In genomic region chr4:95871216-95871881, GRCm38 (mm10) we compare ENCODE assay signal across 9 mouse cellular contexts.
DNase-seq lines count a peak whose midpoint lies in the region; ATAC-seq lines count a peak whose summit lies in the region.
"Had no signal": no experiment of that assay in that cellular context is flagged by ENCODE, and none has a peak within 500 bp of the region (broad histone marks: within the 10 kb centered on the region; RNA-seq: fewer than 3 reads in every experiment).

No protein-coding gene starts in this region.

- 0 out of 2 replicates have a peak overlapping the region, but pooled peaks have one; percentile 10 for H3K9ac ChIP-seq in heart, embryonic 14.5 days (ENCODE audit: low read length)
- H3K9ac ChIP-seq in lung, embryonic 16.5 days (ENCODE audit: low read length), result peak overlapping the region; percentile 39; the same call in 1 of the 2 replicates
- H3K9ac ChIP-seq: liver, embryonic 15.5 days had no signal

- peak overlapping the region; percentile 49 for H3K4me2 ChIP-seq in heart, embryonic 14.5 days (ENCODE audit: low read length)
- 0 out of 2 replicates have a peak overlapping the region, but pooled peaks have one; percentile 12 for H3K4me2 ChIP-seq in lung, embryonic 16.5 days (ENCODE audit: low read depth, low read length)
- H3K4me2 ChIP-seq: liver, embryonic 15.5 days had no signal

- DNase-seq in heart, adult 11 months, result peak; percentile 74
- no peak for DNase-seq in heart, postnatal 25 days (ENCODE audit: low spot score)
- peak; percentile 23 for DNase-seq in T-cell, adult 2 months (ENCODE audit: low spot score)
- peak; percentile 63 for DNase-seq in embryo, embryonic 9.5 days (ENCODE audit: extremely low spot score)
- peak; percentile 27 to 71 for DNase-seq in kidney, postnatal 36 days
- DNase-seq in retina, embryonic 14.5 days (ENCODE audit: low spot score), result peak; percentile 81

- intact Hi-C loops in heart, postnatal 25 days (cut with DNase I), result loop anchor here (1.0 to 5.0 kb wide), 3 partner anchors 584 to 863 kb away; partner anchors contain the start of gene Jun

- ATAC-seq in heart, embryonic 14.5 days (ENCODE audit: insufficient number of reproducible peaks, insufficient read depth, low FRiP score, low read depth), result no peak
- ATAC-seq in lung, embryonic 16.5 days (ENCODE audit: low read depth), result peak; percentile 22; the same call in 1 of the 2 replicates

- WGBS in heart, embryonic 14.5 days, result 19% methylated on average over 6 of the region's 6 CpGs
- WGBS in lung, embryonic 16.5 days, result 22% methylated on average over 6 of the region's 6 CpGs

- no peak overlapping the region for H3K4me3 ChIP-seq in heart, embryonic 14.5 days (ENCODE audit: control insufficient read depth in 1 of 2, insufficient read depth in 1 of 2, low read depth in 1 of 2, low read length in 2 of 2)
- H3K4me3 ChIP-seq in lung, embryonic 16.5 days (ENCODE audit: low read length), result no peak overlapping the region
- H3K4me3 ChIP-seq: liver, embryonic 15.5 days had no signal

- no peaks in the 10 kb centered on the region for H3K27me3 ChIP-seq in heart, embryonic 14.5 days (ENCODE audit: control insufficient read depth, insufficient read depth, low read length)
- no peaks in the 10 kb centered on the region for H3K27me3 ChIP-seq in lung, embryonic 16.5 days (ENCODE audit: control insufficient read depth, insufficient read depth, low read depth, low read length)
- H3K27me3 ChIP-seq: liver, embryonic 15.5 days had no signal

- H3K36me3 ChIP-seq in heart, embryonic 14.5 days (ENCODE audit: control insufficient read depth, insufficient read depth, low read length), result no peaks in the 10 kb centered on the region
- no peaks in the 10 kb centered on the region for H3K36me3 ChIP-seq in lung, embryonic 16.5 days (ENCODE audit: control insufficient read depth, insufficient read depth, low read length)
- H3K36me3 ChIP-seq: liver, embryonic 15.5 days had no signal

- no peak overlapping the region for H3K27ac ChIP-seq in heart, embryonic 14.5 days (replicated peaks in 1 of 2; ENCODE audit: control insufficient read depth in 1 of 2, insufficient read depth in 1 of 2, low read depth in 2 of 2, low read length in 2 of 2)
- no peak overlapping the region for H3K27ac ChIP-seq in lung, embryonic 16.5 days (ENCODE audit: low read length)
- H3K27ac ChIP-seq: liver, embryonic 15.5 days had no signal

- H3K9me3 ChIP-seq in heart, embryonic 14.5 days (ENCODE audit: control insufficient read depth, low read length), result no peaks in the 10 kb centered on the region
- no peaks in the 10 kb centered on the region for H3K9me3 ChIP-seq in lung, embryonic 16.5 days (ENCODE audit: control insufficient read depth, low read length)
- H3K9me3 ChIP-seq: liver, embryonic 15.5 days had no signal

- no peaks in the 10 kb centered on the region for H3K4me1 ChIP-seq in heart, embryonic 14.5 days (ENCODE audit: control insufficient read depth in 2 of 2, insufficient read depth in 2 of 2, low read length in 2 of 2)
- peaks cover 3% of the 10 kb centered on the region for H3K4me1 ChIP-seq in lung, embryonic 16.5 days (replicated peaks; ENCODE audit: control insufficient read depth, insufficient read depth, low read length)
- H3K4me1 ChIP-seq: liver, embryonic 15.5 days had no signal
